Mouse (Mus musculus): ENCODE measurements around the gene Mkln1.

DNA sequence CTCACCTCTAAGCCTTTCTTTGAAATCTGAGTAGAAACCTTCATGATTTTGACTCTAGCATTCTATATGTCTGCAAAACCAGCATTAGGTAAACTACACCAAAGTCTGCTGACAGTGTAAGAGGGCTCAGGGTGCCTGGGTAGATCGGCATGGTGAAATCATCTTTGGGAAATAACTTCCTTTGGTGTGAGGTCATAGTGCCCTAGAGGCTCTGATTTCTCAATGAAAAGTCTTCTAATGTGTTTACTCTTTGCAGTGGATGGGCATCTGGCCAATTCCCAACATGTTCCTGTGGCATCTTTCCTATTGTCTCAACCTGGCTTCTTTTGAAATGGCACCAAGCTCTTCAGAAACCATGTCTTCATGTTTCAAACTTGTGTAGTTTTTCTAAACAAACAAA is 58.5 kb downstream of the Mkln1 start:
- no peak for TF ChIP-seq GATA1 (IDR thresholded peaks at IDR 0.05; ENCODE audit: borderline replicate concordance, low read length)
- TF ChIP-seq FLI1 (IDR thresholded peaks at IDR 0.05; ENCODE audit: low read length): no peak

Data from megakaryocyte, embryonic 14.5 days (primary cell).